In genomic region chr17:88317311-88317710, GRCm38 (mm10) we compare ENCODE assay signal across 21 mouse cellular contexts.
A peak's percentile ranks its signal among the peaks of the same experiment; 100 is the strongest.
DNase-seq lines count a peak whose midpoint lies in the region; ATAC-seq and TF ChIP-seq lines count a peak whose summit lies in the region.
"Had no signal": no experiment of that assay in that cellular context is flagged by ENCODE, and none has a peak within 500 bp of the region (broad histone marks: within the 10 kb centered on the region; RNA-seq: fewer than 3 reads in every experiment).

No protein-coding gene starts in this region.

- no peak overlapping the region for H3K4me3 ChIP-seq in forebrain, embryonic 14.5 days (ENCODE audit: low read depth, low read length)
- no peak overlapping the region for H3K4me3 ChIP-seq in forebrain, embryonic 10.5 days
- H3K4me3 ChIP-seq in hindbrain, postnatal 0 days (ENCODE audit: low read length), result no peak overlapping the region
- H3K4me3 ChIP-seq in hindbrain, embryonic 10.5 days, result no peak overlapping the region
- H3K4me3 ChIP-seq in stomach, embryonic 15.5 days (replicated peaks), result no peak overlapping the region
- no peak overlapping the region for H3K4me3 ChIP-seq in stomach, postnatal 0 days (ENCODE audit: low read depth, low read length)
- H3K4me3 ChIP-seq: embryonic facial prominence, embryonic 15.5 days; erythroblast, embryonic 14.5 days; gastrocnemius, adult 2 months; heart, embryonic 13.5 days; intestine, embryonic 15.5 days had no signal

- H3K9me3 ChIP-seq in forebrain, embryonic 14.5 days (replicated peaks; ENCODE audit: control insufficient read depth, low read length), result no peaks in the 10 kb centered on the region
- 0 out of 2 replicates have a peak, but pooled peaks cover 3% of the 10 kb centered on the region for H3K9me3 ChIP-seq in forebrain, embryonic 10.5 days
- H3K9me3 ChIP-seq in hindbrain, postnatal 0 days (ENCODE audit: low read length), result no peaks in the 10 kb centered on the region
- no peaks in the 10 kb centered on the region; the same call in 1 of the 2 replicates for H3K9me3 ChIP-seq in hindbrain, embryonic 10.5 days
- H3K9me3 ChIP-seq in stomach, embryonic 15.5 days, result no peaks in the 10 kb centered on the region
- no peaks in the 10 kb centered on the region for H3K9me3 ChIP-seq in stomach, postnatal 0 days (ENCODE audit: control insufficient read depth, low read length)
- H3K9me3 ChIP-seq: embryonic facial prominence, embryonic 15.5 days; intestine, embryonic 15.5 days had no signal

- peak overlapping the region; percentile 78; the same call in 1 of the 2 replicates for H3K27ac ChIP-seq in forebrain, embryonic 14.5 days (ENCODE audit: low read depth, low read length)
- H3K27ac ChIP-seq in forebrain, embryonic 10.5 days, result no peak overlapping the region
- H3K27ac ChIP-seq in hindbrain, postnatal 0 days, result peak overlapping the region; percentile 60; the same call in 1 of the 2 replicates
- no peak overlapping the region for H3K27ac ChIP-seq in hindbrain, embryonic 10.5 days
- no peak overlapping the region for H3K27ac ChIP-seq in stomach, embryonic 15.5 days
- H3K27ac ChIP-seq in stomach, postnatal 0 days (replicated peaks), result no peak overlapping the region
- H3K27ac ChIP-seq: embryonic facial prominence, embryonic 15.5 days; gastrocnemius, adult 2 months; heart, embryonic 13.5 days; intestine, embryonic 15.5 days had no signal

- no peak for TF ChIP-seq EP300 in stomach, postnatal 0 days (optimal IDR thresholded peaks at IDR 0.05)

- no peak overlapping the region for H3K4me2 ChIP-seq in forebrain, embryonic 14.5 days (ENCODE audit: low read length)
- no peak overlapping the region for H3K4me2 ChIP-seq in hindbrain, postnatal 0 days (ENCODE audit: low read depth, low read length)
- no peak overlapping the region for H3K4me2 ChIP-seq in stomach, embryonic 15.5 days
- no peak overlapping the region for H3K4me2 ChIP-seq in stomach, postnatal 0 days (replicated peaks; ENCODE audit: low read depth)
- H3K4me2 ChIP-seq: embryonic facial prominence, embryonic 15.5 days; heart, embryonic 13.5 days; intestine, embryonic 15.5 days had no signal

- no peak for DNase-seq in forebrain, embryonic 14.5 days (ENCODE audit: low spot score)
- DNase-seq in forebrain, embryonic 10.5 days (ENCODE audit: extremely low spot score, low spot score), result no peak
- no peak for DNase-seq in hindbrain, postnatal 0 days (ENCODE audit: low spot score)
- DNase-seq in hindbrain, embryonic 10.5 days (ENCODE audit: low spot score), result no peak
- no peak for DNase-seq in stomach, postnatal 0 days (ENCODE audit: low spot score)
- DNase-seq in urinary bladder, postnatal 10 days (ENCODE audit: low spot score), result no peak
- DNase-seq: adrenal gland, adult 2 months; adrenal gland, postnatal 25 days; cerebellum, adult 2 months; embryo, embryonic 11 days; gastrocnemius, adult 2 months; gastrocnemius, postnatal 25 days; heart, postnatal 4 days; kidney, adult 18-20 months had no signal

- no peaks in the 10 kb centered on the region for H3K36me3 ChIP-seq in forebrain, embryonic 14.5 days (ENCODE audit: control insufficient read depth, insufficient read depth, low read length)
- H3K36me3 ChIP-seq in forebrain, embryonic 10.5 days (replicated peaks), result no peaks in the 10 kb centered on the region
- H3K36me3 ChIP-seq in hindbrain, postnatal 0 days (ENCODE audit: insufficient read depth, low read length), result no peaks in the 10 kb centered on the region
- H3K36me3 ChIP-seq in hindbrain, embryonic 10.5 days, result no peaks in the 10 kb centered on the region
- no peaks in the 10 kb centered on the region for H3K36me3 ChIP-seq in stomach, embryonic 15.5 days
- no peaks in the 10 kb centered on the region for H3K36me3 ChIP-seq in stomach, postnatal 0 days (ENCODE audit: control insufficient read depth, insufficient read depth, low read length)
- H3K36me3 ChIP-seq: embryonic facial prominence, embryonic 15.5 days; heart, embryonic 13.5 days; intestine, embryonic 15.5 days had no signal

- ATAC-seq in forebrain, embryonic 14.5 days, result no peak
- ATAC-seq in hindbrain, postnatal 0 days, result no peak
- 0 out of 2 replicates have a peak, but pooled peaks have one; percentile 32 for ATAC-seq in stomach, embryonic 15.5 days (ENCODE audit: insufficient read depth, low FRiP score, low read depth)
- no peak for ATAC-seq in stomach, postnatal 0 days (ENCODE audit: low FRiP score, low TSS enrichment)
- ATAC-seq: Patski had no signal

- no peak overlapping the region for H3K9ac ChIP-seq in forebrain, embryonic 14.5 days (ENCODE audit: low read length)
- H3K9ac ChIP-seq in hindbrain, postnatal 0 days (replicated peaks; ENCODE audit: low read length), result no peak overlapping the region
- no peak overlapping the region for H3K9ac ChIP-seq in stomach, embryonic 15.5 days
- H3K9ac ChIP-seq in stomach, postnatal 0 days (ENCODE audit: low read length), result no peak overlapping the region
- H3K9ac ChIP-seq: embryonic facial prominence, embryonic 15.5 days; heart, embryonic 13.5 days; intestine, embryonic 15.5 days had no signal

- no peaks in the 10 kb centered on the region for H3K27me3 ChIP-seq in forebrain, embryonic 14.5 days (replicated peaks; ENCODE audit: control insufficient read depth, insufficient read depth, low read length)
- peaks cover 22% of the 10 kb centered on the region for H3K27me3 ChIP-seq in forebrain, embryonic 10.5 days (ENCODE audit: poor library complexity, severe bottlenecking)
- H3K27me3 ChIP-seq in hindbrain, postnatal 0 days (ENCODE audit: insufficient read depth, low read length), result no peaks in the 10 kb centered on the region
- H3K27me3 ChIP-seq in hindbrain, embryonic 10.5 days (ENCODE audit: insufficient read depth, poor library complexity, severe bottlenecking), result peaks cover 18% of the 10 kb centered on the region
- H3K27me3 ChIP-seq in stomach, embryonic 15.5 days (replicated peaks), result no peaks in the 10 kb centered on the region
- no peaks in the 10 kb centered on the region for H3K27me3 ChIP-seq in stomach, postnatal 0 days (ENCODE audit: control insufficient read depth, insufficient read depth, low read length)
- H3K27me3 ChIP-seq: CH12.LX; embryonic facial prominence, embryonic 15.5 days; heart, embryonic 13.5 days; intestine, embryonic 15.5 days; Patski had no signal

- 73% methylated on average over 5 of the region's 5 CpGs for WGBS in forebrain, embryonic 14.5 days
- WGBS in forebrain, embryonic 10.5 days, result 81% methylated on average over 5 of the region's 5 CpGs
- WGBS in hindbrain, postnatal 0 days, result 58% methylated on average over 5 of the region's 5 CpGs
- WGBS in hindbrain, embryonic 10.5 days, result 74% methylated on average over 5 of the region's 5 CpGs
- WGBS in stomach, embryonic 15.5 days, result 65% methylated on average over 5 of the region's 5 CpGs
- 77% methylated on average over 5 of the region's 5 CpGs for WGBS in stomach, postnatal 0 days

- no peak for TF ChIP-seq CTCF in hindbrain, postnatal 0 days (IDR thresholded peaks at IDR 0.05; ENCODE audit: low read depth)
- no peak for TF ChIP-seq CTCF in stomach, postnatal 0 days (IDR thresholded peaks at IDR 0.05; ENCODE audit: low read depth)

- H3K4me1 ChIP-seq in forebrain, embryonic 14.5 days (ENCODE audit: control insufficient read depth, insufficient read depth, low read length), result no peaks in the 10 kb centered on the region
- H3K4me1 ChIP-seq in forebrain, embryonic 10.5 days, result no peaks in the 10 kb centered on the region
- H3K4me1 ChIP-seq in hindbrain, postnatal 0 days (ENCODE audit: insufficient read depth, low read length), result no peaks in the 10 kb centered on the region
- H3K4me1 ChIP-seq in hindbrain, embryonic 10.5 days (replicated peaks), result peaks cover 8% of the 10 kb centered on the region
- no peaks in the 10 kb centered on the region for H3K4me1 ChIP-seq in stomach, embryonic 15.5 days
- no peaks in the 10 kb centered on the region for H3K4me1 ChIP-seq in stomach, postnatal 0 days (replicated peaks; ENCODE audit: control insufficient read depth, insufficient read depth)
- H3K4me1 ChIP-seq: embryonic facial prominence, embryonic 15.5 days; intestine, embryonic 15.5 days had no signal

Comparison
In these comparisons a context has a peak if more than half of its experiments do, and no peak if none do; other contexts are left out.
1. H3K27ac ChIP-seq: peak in forebrain, embryonic 14.5 days (single experiment) and hindbrain, postnatal 0 days (single experiment); none in forebrain, embryonic 10.5 days (single experiment), hindbrain, embryonic 10.5 days (single experiment), stomach, embryonic 15.5 days (single experiment) and stomach, postnatal 0 days (single experiment).